Mouse (Mus musculus) liver, embryonic 14.5 days (tissue): Measurements from ENCODE around the gene Cdkl1. TPM values are rescaled to one million over a fixed set of nuclear protein-coding genes. Genes with fewer than 3 reads are reported as not detected.

Experiments used
- ATAC-seq: fragments of 200-750 bp; cut with Nextera tagmentation; 2 replicates; pipeline ENCODE4 v1.8.0; 2017; ENCODE audit warnings: moderate number of reproducible peaks, mild to moderate bottlenecking, moderate library complexity; ENCODE audit not compliant: insufficient read depth
- DNase-seq, 3 experiments: peaks; one replicate each; pipeline ENCODE4 v3.0.0-alpha.2; 2012 to 2013; ENCODE audit warnings: low read depth in 3 of 3, low spot score in 3 of 3
- H3K27ac ChIP-seq: fragments of 300-500 bp; sonication (generic); 2 replicates; pipeline ENCODE4 v1.5.1; 2014; ENCODE audit warnings: moderate library complexity, mild to moderate bottlenecking, control low read depth, inconsistent platforms
- H3K27me3 ChIP-seq: fragments of 300-500 bp; sonication (generic); 2 replicates; pipeline ENCODE4 v1.6.1; 2014; ENCODE audit warnings: mild to moderate bottlenecking, low read length, moderate library complexity; ENCODE audit not compliant: control insufficient read depth, insufficient read depth
- H3K36me3 ChIP-seq: fragments of 300-500 bp; sonication (generic); replicated peaks from 2 replicates; pipeline ENCODE4 v1.6.1; 2014; ENCODE audit warnings: low read depth; ENCODE audit not compliant: control insufficient read depth, insufficient read depth
- H3K4me1 ChIP-seq, 2 experiments: fragments of 200-500 bp in 1 of 2; fragments of 300-500 bp in 1 of 2; sonication (generic) in 1 of 2; replicated peaks; 2 replicates each; pipeline ENCODE4 v1.6.1; 2012 to 2014; ENCODE audit warnings: antibody characterized with exemption in 1 of 2, inconsistent platforms in 1 of 2, low read length in 1 of 2; ENCODE audit not compliant: control insufficient read depth in 2 of 2, insufficient read depth in 2 of 2
- H3K4me2 ChIP-seq: fragments of 300-500 bp; sonication (generic); 2 replicates; pipeline ENCODE4 v1.6.1; 2014; ENCODE audit warnings: low read depth, mild to moderate bottlenecking, control low read depth, moderate library complexity
- H3K4me3 ChIP-seq, 2 experiments: fragments of 200-500 bp in 1 of 2; fragments of 300-500 bp in 1 of 2; sonication (generic) in 1 of 2; 2 replicates each; pipeline ENCODE4 v1.5.1; 2012 to 2014; ENCODE audit warnings: low read depth in 2 of 2, low read length in 2 of 2, mild to moderate bottlenecking in 2 of 2, control low read depth in 1 of 2, inconsistent platforms in 1 of 2, moderate library complexity in 1 of 2; ENCODE audit not compliant: insufficient read depth in 1 of 2
- H3K9ac ChIP-seq: fragments of 300-500 bp; sonication (generic); replicated peaks from 2 replicates; pipeline ENCODE4 v1.6.1; 2014; ENCODE audit warnings: mild to moderate bottlenecking, control low read depth, moderate library complexity
- H3K9me3 ChIP-seq: fragments of 300-500 bp; sonication (generic); 2 replicates; pipeline ENCODE4 v1.6.1; 2016; ENCODE audit warnings: low read length, mixed read lengths; ENCODE audit not compliant: control insufficient read depth
- CTCF ChIP-seq: IDR thresholded peaks from 2 replicates; pipeline ENCODE4 v1.5.1; 2016; ENCODE audit warnings: antibody characterized with exemption, low read depth, control low read depth
- EP300 ChIP-seq: IDR thresholded peaks from 2 replicates; pipeline ENCODE4 v1.6.1; 2016; ENCODE audit warnings: antibody characterized with exemption, low read depth
- WGBS: fragments of 180-500 bp; shearing (Covaris S2); extraction: QIAGEN DNeasy Blood & Tissue Kit; methylation state at CpG from one replicate; pipeline ENCODE4 v1.1.7; 2014; ENCODE audit not compliant: insufficient replicate concordance; 5-methylcytosine and 5-hydroxymethylcytosine counted together
- polyA plus RNA-seq, 2 experiments: library from polyadenylated mRNA; depleted of rRNA in 1 of 2; stranded (reverse) in 1 of 2; unstranded in 1 of 2; fragments of >200 nt; fragmentation: Nextera tagmentation in 1 of 2; extraction: Ambion mirVana in 1 of 2; gene quantifications; 2 replicates each; pipeline versions ENCODE4 v1.2.1 to v1.2.3; 2012 to 2014

Gene Cdkl1
- polyA plus RNA-seq, 2 experiments, result 0.80 to 1.4 TPM

DNA sequence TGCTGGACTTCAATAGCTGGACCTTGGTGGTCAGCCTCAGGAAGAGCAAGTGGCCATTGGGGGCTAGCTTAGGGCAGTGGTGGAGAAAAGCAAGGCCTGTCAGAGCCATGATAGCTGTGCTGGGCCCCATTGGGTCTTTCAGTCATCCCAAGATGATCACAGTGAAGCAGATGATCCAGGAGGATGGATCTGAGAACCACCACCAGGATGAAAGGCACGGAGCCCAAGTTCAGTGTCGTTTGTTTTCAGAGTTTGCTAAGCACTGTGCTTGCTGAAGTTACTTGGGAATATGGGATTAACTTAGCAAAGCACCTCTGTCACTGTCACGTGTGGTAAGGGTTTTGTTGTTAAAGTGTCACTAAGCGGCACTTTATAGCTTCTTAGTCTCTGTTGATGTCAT is 9.5 kb upstream of the Cdkl1 start:
- no peak for TF ChIP-seq EP300
- TF ChIP-seq CTCF, result no peak
- Histone ChIP-seq H3K36me3 (peaks cover 14% of the 10 kb centered on the region), H3K9me3 (no peaks in the 10 kb centered on the region)

DNA sequence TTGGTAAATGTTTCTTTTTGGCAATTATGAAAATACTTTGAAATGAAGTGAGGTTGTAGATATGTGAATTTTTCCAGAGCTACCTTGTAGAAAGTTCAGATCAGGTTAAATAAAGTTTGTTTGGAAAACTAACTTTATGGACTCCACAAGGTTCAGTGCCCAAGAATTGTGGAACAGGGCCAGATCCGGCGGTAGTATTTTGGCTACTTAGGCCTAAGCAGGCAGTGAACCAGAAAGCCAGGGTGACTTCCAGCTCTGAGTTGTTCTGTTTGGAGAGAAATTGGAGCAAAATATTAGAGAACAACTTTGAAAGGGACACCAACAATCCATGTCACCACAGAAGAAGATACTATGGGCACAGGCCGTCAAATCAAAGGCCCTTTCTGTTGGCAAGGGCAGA is 5.2 kb upstream of the Cdkl1 start:
- no peak for TF ChIP-seq EP300
- TF ChIP-seq CTCF, result no peak
- WGBS, result 92% methylated on average over 3 of the region's 3 CpGs
- Histone ChIP-seq H3K4me1 (peaks cover 2 to 4% of the 10 kb centered on the region in 2 experiments), H3K9ac (no peak overlapping the region), H3K27me3 (peaks cover 13% of the 10 kb centered on the region), H3K4me3 (no peak overlapping the region), H3K4me2 (no peak overlapping the region), H3K36me3 (no peaks in the 10 kb centered on the region), H3K9me3 (no peaks in the 10 kb centered on the region), H3K27ac (no peak overlapping the region)
- no peak for ATAC-seq
- no peak for DNase-seq

More for the DNA sequence above, 9.5 kb upstream of the Cdkl1 start:
- 86% methylated on average over 4 of the region's 4 CpGs for WGBS
- no peak overlapping the region for H3K9ac ChIP-seq
- DNase-seq (no peak), ATAC-seq (no peak)
- H3K4me3 ChIP-seq, result no peak overlapping the region
- H3K4me2 ChIP-seq, result no peak overlapping the region
- no peak overlapping the region for H3K27ac ChIP-seq
- no peaks in the 10 kb centered on the region for H3K27me3 ChIP-seq
- no peaks in the 10 kb centered on the region; a peak in 2 of 4 replicates for H3K4me1 ChIP-seq

DNA sequence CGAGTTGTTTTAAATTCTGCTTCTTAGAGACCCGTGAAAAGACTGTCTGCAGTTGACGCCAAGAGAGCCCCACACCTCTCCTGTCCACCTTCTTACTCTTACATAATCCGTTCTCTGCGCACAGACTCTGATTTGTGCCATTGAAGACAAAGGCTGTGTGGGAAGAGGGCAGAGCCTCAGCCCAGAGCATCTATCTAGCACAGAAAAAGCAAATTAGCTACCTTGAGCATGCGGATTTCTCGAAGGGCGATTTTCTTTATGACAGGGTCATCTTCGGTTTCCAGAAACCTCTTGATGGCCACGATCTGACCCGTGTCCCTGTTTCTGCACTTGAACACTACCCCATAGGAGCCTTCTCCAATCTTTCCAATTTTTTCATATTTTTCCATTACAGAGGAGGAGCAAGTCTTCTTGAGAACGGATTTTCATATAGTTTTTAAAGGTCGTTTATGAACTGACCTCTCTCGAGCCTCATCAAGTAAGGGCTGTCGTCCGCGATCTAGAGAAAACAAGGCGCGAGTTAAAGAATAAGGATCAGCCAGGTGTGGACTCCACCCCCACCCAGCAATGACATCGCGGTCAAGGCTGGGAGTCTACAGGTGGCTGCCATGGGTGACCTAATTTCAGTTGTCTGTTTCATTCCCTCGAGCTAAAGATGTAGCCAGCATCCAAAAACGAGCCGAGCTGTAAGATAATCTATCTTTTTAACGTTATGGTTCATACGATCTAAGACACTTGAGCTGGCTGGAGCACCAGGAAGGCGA is 1.1 kb downstream of the Cdkl1 start:
- peaks cover 29 to 41% of the 10 kb centered on the region in 2 experiments for H3K4me1 ChIP-seq
- H3K27me3 ChIP-seq, result peaks cover 29% of the 10 kb centered on the region
- peak overlapping the region; percentile 71 for H3K9ac ChIP-seq
- no peaks in the 10 kb centered on the region for H3K36me3 ChIP-seq
- no peaks in the 10 kb centered on the region for H3K9me3 ChIP-seq
- peak; percentile 57 for ATAC-seq
- peak overlapping the region; percentile 4; the same call in 1 of the 2 replicates for H3K27ac ChIP-seq
- peak overlapping the region; percentile 55 to 65 for H3K4me3 ChIP-seq
- 37% methylated on average over 27 of the region's 27 CpGs for WGBS
- no peak for TF ChIP-seq CTCF
- no peak for TF ChIP-seq EP300
- DNase-seq, result no peak
- H3K4me2 ChIP-seq, result peak overlapping the region; percentile 96

DNA sequence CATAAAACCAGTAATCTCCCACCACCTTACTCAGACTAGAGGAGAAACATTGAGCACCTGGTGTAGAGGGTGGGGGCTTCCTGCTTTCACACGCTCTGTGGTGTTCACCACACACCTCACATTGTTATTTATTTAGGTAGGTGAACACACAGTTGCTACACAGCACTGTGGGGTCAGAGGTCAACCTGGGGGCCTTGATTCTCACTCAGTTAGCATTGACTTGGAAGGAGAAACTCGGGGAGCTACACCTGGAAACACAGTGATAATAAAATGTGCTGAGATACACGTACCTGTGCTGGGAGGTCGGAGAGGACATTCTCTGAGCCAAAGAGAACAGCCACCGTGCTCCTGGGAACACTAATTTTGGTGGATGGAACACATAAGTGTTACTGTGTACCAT is 2.7 kb downstream of the Cdkl1 start:
- Histone ChIP-seq H3K27me3 (peaks cover 29% of the 10 kb centered on the region), H3K36me3 (no peaks in the 10 kb centered on the region), H3K4me1 (peaks cover 39 to 54% of the 10 kb centered on the region in 2 experiments), H3K9me3 (no peaks in the 10 kb centered on the region), H3K9ac (no peak overlapping the region), H3K27ac (no peak overlapping the region), H3K4me2 (no peak overlapping the region), H3K4me3 (no peak overlapping the region)
- no peak for DNase-seq
- WGBS, result 64% methylated on average over 5 of the region's 5 CpGs
- no peak for ATAC-seq
- TF ChIP-seq EP300, result no peak
- TF ChIP-seq CTCF, result no peak

DNA sequence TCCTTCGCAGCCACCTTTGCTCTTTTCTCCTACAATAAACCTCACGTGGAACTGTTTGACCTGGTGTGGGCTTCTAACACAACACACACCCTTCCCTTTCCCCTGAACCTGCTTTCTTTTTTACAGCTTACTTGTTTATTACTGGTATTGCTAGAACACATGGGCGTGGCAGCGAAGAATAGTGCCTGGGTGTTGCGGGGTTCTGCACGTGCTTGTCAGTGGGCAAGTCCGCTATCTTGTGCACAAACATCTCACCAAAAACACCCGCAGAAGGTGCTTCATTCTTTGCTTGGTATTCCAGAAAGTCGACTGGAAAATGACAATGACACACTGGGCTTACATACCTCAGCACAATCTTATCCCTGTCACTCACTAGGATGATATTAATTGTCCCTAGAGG is 5.6 kb downstream of the Cdkl1 start:
- Histone ChIP-seq H3K4me2 (no peak overlapping the region), H3K27ac (no peak overlapping the region), H3K4me1 (peaks cover 50 to 59% of the 10 kb centered on the region in 2 experiments), H3K4me3 (no peak overlapping the region), H3K27me3 (peaks cover 12% of the 10 kb centered on the region), H3K9me3 (no peaks in the 10 kb centered on the region), H3K9ac (0 out of 2 replicates have a peak overlapping the region, but pooled peaks have one; percentile 13), H3K36me3 (no peaks in the 10 kb centered on the region)
- WGBS, result 56% methylated on average over 9 of the region's 9 CpGs
- TF ChIP-seq CTCF, result no peak
- TF ChIP-seq EP300, result no peak
- ATAC-seq (no peak), DNase-seq (no peak)
